Mouse (Mus musculus) right cerebral cortex, postnatal 4 days (tissue): ENCODE measurements around the gene Tipin.

Experiments used
- DNase-seq: peaks from one replicate; pipeline ENCODE4 v3.0.0-alpha.2; 2022

Tipin gene

DNA sequence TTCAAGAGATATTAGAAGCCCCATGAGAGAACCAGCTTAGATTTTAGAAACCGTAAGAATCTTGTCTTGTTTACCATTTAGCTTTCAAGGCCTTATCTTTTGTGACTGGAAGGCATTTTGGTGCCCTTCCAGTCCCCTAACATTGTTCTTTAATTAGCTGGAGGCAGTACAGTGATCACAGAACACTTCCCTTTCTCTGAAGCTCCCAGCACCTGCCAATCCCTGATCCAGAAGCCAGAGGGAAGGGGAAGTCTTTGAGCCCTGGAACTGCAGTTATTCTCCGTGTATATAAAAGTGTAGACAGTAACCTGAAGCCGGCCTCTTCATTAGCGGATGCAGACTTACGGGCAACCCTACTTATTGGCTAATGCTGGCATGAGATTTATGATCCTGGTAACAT, 68.1 kb downstream of the Tipin start:
- DNase-seq = no peak

DNA sequence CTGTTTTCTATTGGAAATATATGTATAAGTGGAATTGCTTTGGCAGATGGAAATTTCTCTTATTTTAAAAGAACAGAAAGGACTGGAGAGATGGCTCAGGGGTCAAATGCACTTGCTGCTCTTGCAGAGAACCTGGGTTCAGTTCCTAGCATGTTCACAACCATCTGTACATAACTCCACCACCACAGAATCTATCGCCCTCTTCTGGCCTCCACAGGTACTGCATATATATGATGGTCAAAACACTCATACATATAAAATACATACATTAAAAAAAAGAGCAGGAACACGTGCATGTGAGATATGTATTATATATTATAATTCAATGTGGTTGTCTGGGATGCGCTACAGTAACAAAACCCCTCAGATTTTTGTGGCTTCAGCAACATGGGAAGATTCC, 69.8 kb downstream of the Tipin start:
- DNase-seq = no peak
